Mouse (Mus musculus): ENCODE measurements at regions not wholly inside any gene's neighbourhood (a gene's known extent, or its start where the extent isn't known, plus 50 kb on each side); places are given as distances from the start of the nearest gene placed in this dataset.
A peak's percentile ranks its signal among the peaks of the same experiment; 100 is the strongest.

- Histone ChIP-seq H3K4me2 (ENCODE audit: low read depth, low read length) (no peak overlapping the region), H3K36me3 (replicated peaks; ENCODE audit: insufficient read depth, low read length) (no peaks in the 10 kb centered on the region), H3K4me1 (ENCODE audit: insufficient read depth) (0 out of 2 replicates have a peak, but pooled peaks cover 2% of the 10 kb centered on the region), H3K9me3 (ENCODE audit: low read length) (no peaks in the 10 kb centered on the region), H3K9ac (replicated peaks) (no peak overlapping the region), H3K27ac (ENCODE audit: low read depth) (peak overlapping the region; percentile 45; the same call in 1 of the 2 replicates), H3K4me3 (ENCODE audit: low read depth, low read length) (no peak overlapping the region), H3K27me3 (ENCODE audit: insufficient read depth, low read length) (no peaks in the 10 kb centered on the region)
- 62% methylated on average over 4 of the region's 4 CpGs for WGBS (ENCODE audit: insufficient replicate concordance)
- no peak for ATAC-seq
- no peak for TF ChIP-seq EP300 (IDR thresholded peaks at IDR 0.05; ENCODE audit: low read depth)
- peak; percentile 30 for DNase-seq
Observed at GRCm38 (mm10) chr3:116184443-116184842, 55.0 kb upstream of the Vcam1 start.

- WGBS (ENCODE audit: insufficient replicate concordance): 67% methylated on average over 5 of the region's 5 CpGs
- H3K27ac ChIP-seq (ENCODE audit: low read depth): no peak overlapping the region
Observed at GRCm38 (mm10) chr3:116180341-116180885, 50.9 kb upstream of the Vcam1 start.

More at GRCm38 (mm10) chr3:116180341-116180885, 50.9 kb upstream of the Vcam1 start:
- Histone ChIP-seq H3K4me3 (ENCODE audit: low read depth, low read length) (no peak overlapping the region), H3K36me3 (replicated peaks; ENCODE audit: insufficient read depth, low read length) (no peaks in the 10 kb centered on the region), H3K27me3 (ENCODE audit: insufficient read depth, low read length) (no peaks in the 10 kb centered on the region), H3K4me2 (ENCODE audit: low read depth, low read length) (no peak overlapping the region), H3K9ac (replicated peaks) (no peak overlapping the region), H3K9me3 (ENCODE audit: low read length) (no peaks in the 10 kb centered on the region), H3K4me1 (ENCODE audit: insufficient read depth) (0 out of 2 replicates have a peak, but pooled peaks cover 2% of the 10 kb centered on the region)
- ATAC-seq (peak; percentile 68; the same call in 1 of the 2 replicates), DNase-seq (no peak)
- TF ChIP-seq CTCF (IDR thresholded peaks at IDR 0.05; ENCODE audit: low read depth) (no peak), EP300 (IDR thresholded peaks at IDR 0.05; ENCODE audit: low read depth) (no peak)

Data from liver, postnatal 0 days (tissue).